Mouse (Mus musculus) lung, embryonic 14.5 days (tissue): Measurements from ENCODE around the gene Smim24. TPM values are rescaled to one million over a fixed set of nuclear protein-coding genes. Genes with fewer than 3 reads are reported as not detected.
A peak's percentile ranks its signal among the peaks of the same experiment; 100 is the strongest.

Source experiments
- ATAC-seq: fragments of 200-750 bp; cut with Nextera tagmentation; 2 replicates; pipeline ENCODE4 v1.8.0; 2017; ENCODE audit warnings: mild to moderate bottlenecking, moderate TSS enrichment, moderate library complexity; ENCODE audit not compliant: insufficient read depth
- DNase-seq: peaks from one replicate; pipeline ENCODE4 v3.0.0-alpha.2; 2015
- H3K27ac ChIP-seq: fragments of 300-500 bp; sonication (generic); 2 replicates; pipeline ENCODE4 v1.5.1; 2014; ENCODE audit warnings: low read depth, mild to moderate bottlenecking, moderate library complexity
- H3K27me3 ChIP-seq: fragments of 300-500 bp; sonication (generic); 2 replicates; pipeline ENCODE4 v1.6.1; 2014; ENCODE audit warnings: low read length, control low read depth; ENCODE audit not compliant: insufficient read depth
- H3K36me3 ChIP-seq: fragments of 300-500 bp; sonication (generic); 2 replicates; pipeline ENCODE4 v1.6.1; 2014; ENCODE audit warnings: control low read depth; ENCODE audit not compliant: insufficient read depth
- H3K4me1 ChIP-seq: fragments of 300-500 bp; sonication (generic); 2 replicates; pipeline ENCODE4 v1.6.1; 2014; ENCODE audit warnings: antibody characterized with exemption, control low read depth; ENCODE audit not compliant: insufficient read depth
- H3K4me2 ChIP-seq: fragments of 300-500 bp; sonication (generic); 2 replicates; pipeline ENCODE4 v1.6.1; 2014; ENCODE audit warnings: mild to moderate bottlenecking
- H3K4me3 ChIP-seq: fragments of 300-500 bp; sonication (generic); 2 replicates; pipeline ENCODE4 v1.5.1; 2014; ENCODE audit warnings: low read depth, low read length
- H3K9ac ChIP-seq: fragments of 300-500 bp; sonication (generic); 2 replicates; pipeline ENCODE4 v1.6.1; 2014
- H3K9me3 ChIP-seq: fragments of 300-500 bp; sonication (generic); 2 replicates; pipeline ENCODE4 v1.6.1; 2016; ENCODE audit warnings: low read depth, low read length, control low read depth
- CTCF ChIP-seq: IDR thresholded peaks from 2 replicates; pipeline ENCODE4 v1.5.1; 2016; ENCODE audit warnings: antibody characterized with exemption, low read depth
- WGBS: fragments of 180-500 bp; shearing (Covaris S2); extraction: QIAGEN DNeasy Blood & Tissue Kit; methylation state at CpG from one replicate; pipeline ENCODE4 v1.1.7; 2014; 5-methylcytosine and 5-hydroxymethylcytosine counted together
- polyA plus RNA-seq: library from polyadenylated mRNA; unstranded; fragments of >200 nt; fragmentation: Nextera tagmentation; extraction: Ambion mirVana; gene quantifications from 2 replicates; pipeline ENCODE4 v1.2.1, GENCODE M21; 2014

Gene Smim24
- polyA plus RNA-seq, 1 experiment from 2014 or later: 3.3 TPM

DNA sequence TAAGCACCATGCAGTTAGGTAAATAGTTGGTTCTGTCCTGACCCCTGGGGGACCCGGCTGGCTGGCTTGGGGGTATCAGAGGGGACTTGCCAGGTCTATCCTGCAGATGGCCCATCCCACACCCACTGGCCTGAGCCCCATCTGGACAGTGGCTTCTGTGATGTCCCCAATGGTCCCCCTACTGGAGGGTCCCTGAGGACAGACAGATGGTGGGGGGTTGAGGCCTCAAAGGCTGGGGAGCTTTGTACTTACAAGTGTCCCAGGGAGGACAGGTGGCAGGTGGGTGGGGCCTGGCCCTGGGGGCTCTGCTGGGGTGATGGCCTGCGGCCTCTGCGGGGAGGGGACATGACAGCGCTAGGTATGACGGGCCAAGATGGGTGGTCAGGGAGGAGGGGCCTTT, 6.4 kb downstream of the Smim24 start:
- Histone ChIP-seq H3K4me1 (peaks cover 24% of the 10 kb centered on the region), H3K27ac (no peak overlapping the region), H3K27me3 (no peaks in the 10 kb centered on the region), H3K4me2 (no peak overlapping the region), H3K36me3 (peaks cover 63% of the 10 kb centered on the region), H3K4me3 (no peak overlapping the region), H3K9me3 (no peaks in the 10 kb centered on the region), H3K9ac (no peak overlapping the region)
- ATAC-seq (no peak), DNase-seq (no peak)
- WGBS: 69% methylated on average over 5 of the region's 5 CpGs
- TF ChIP-seq CTCF: 0 out of 2 replicates have a peak, but pooled peaks have one; percentile 1

DNA sequence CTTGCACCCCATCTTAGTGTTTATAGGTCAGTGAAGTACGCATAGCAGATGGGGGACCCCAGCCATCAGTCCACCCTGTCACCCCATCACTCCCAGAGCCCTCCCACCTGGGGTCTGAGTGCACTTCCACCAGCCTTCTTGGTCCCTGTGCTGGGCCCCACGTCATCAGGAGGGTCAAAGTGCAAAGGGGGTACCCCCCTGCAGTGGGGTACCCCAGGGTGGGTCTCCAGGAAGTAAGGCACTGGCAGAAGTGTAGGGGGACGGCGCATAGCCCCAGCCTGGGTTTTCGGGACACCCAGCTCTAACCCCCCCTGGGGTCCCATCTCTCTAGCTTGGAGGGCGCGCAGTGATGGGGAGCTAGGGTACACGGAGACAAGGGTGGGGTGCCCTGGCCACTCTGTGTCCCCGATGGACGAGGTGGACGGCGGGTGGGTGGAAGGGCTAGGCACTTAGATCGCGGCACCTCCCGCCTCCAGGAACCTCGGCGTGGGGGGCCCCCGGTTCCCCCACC, 7.0 kb downstream of the Smim24 start:
- no peaks in the 10 kb centered on the region for H3K9me3 ChIP-seq
- DNase-seq (no peak), ATAC-seq (no peak)
- H3K4me2 ChIP-seq: no peak overlapping the region
- H3K27me3 ChIP-seq: no peaks in the 10 kb centered on the region
- H3K4me1 ChIP-seq: peaks cover 24% of the 10 kb centered on the region
- TF ChIP-seq CTCF: no peak
- H3K27ac ChIP-seq: no peak overlapping the region
- peaks cover 69% of the 10 kb centered on the region for H3K36me3 ChIP-seq
- no peak overlapping the region for H3K9ac ChIP-seq
- WGBS: 75% methylated on average over 18 of the region's 18 CpGs
- H3K4me3 ChIP-seq: no peak overlapping the region

GRCm38 (mm10) chr10:81400371-81401204, 7.7 kb downstream of the Smim24 start:
- Histone ChIP-seq H3K36me3 (peaks cover 76% of the 10 kb centered on the region), H3K4me1 (peaks cover 24% of the 10 kb centered on the region), H3K9ac (no peak overlapping the region)

GRCm38 (mm10) chr10:81401205-81401520, 8.3 kb downstream of the Smim24 start:
- no peak overlapping the region for H3K4me3 ChIP-seq

More at GRCm38 (mm10) chr10:81400371-81401204, 7.7 kb downstream of the Smim24 start:
- H3K9me3 ChIP-seq: no peaks in the 10 kb centered on the region
- H3K4me3 ChIP-seq: no peak overlapping the region
- H3K27ac ChIP-seq: peak overlapping the region; percentile 88; the same call in 1 of the 2 replicates
- 53% methylated on average over 22 of the region's 22 CpGs for WGBS
- no peaks in the 10 kb centered on the region for H3K27me3 ChIP-seq
- ATAC-seq: no peak
- TF ChIP-seq CTCF: no peak
- no peak for DNase-seq
- H3K4me2 ChIP-seq: no peak overlapping the region; the same call in 1 of the 2 replicates

GRCm38 (mm10) chr10:81401521-81402226, 8.8 kb downstream of the Smim24 start:
- peaks cover 82% of the 10 kb centered on the region for H3K36me3 ChIP-seq
- peak; percentile 24 for TF ChIP-seq CTCF
- WGBS: 5% methylated on average over 17 of the region's 18 CpGs
- peak overlapping the region; percentile 7; the same call in 1 of the 2 replicates for H3K9ac ChIP-seq
- no peaks in the 10 kb centered on the region for H3K9me3 ChIP-seq
- ATAC-seq (peak; percentile 85), DNase-seq (peak; percentile 93)
- H3K27me3 ChIP-seq: no peaks in the 10 kb centered on the region
- peak overlapping the region; percentile 10 for H3K4me3 ChIP-seq
- peaks cover 24% of the 10 kb centered on the region for H3K4me1 ChIP-seq
- peak overlapping the region; percentile 88 for H3K27ac ChIP-seq
- peak overlapping the region; percentile 46 for H3K4me2 ChIP-seq

More at GRCm38 (mm10) chr10:81401205-81401520, 8.3 kb downstream of the Smim24 start:
- no peak overlapping the region for H3K9ac ChIP-seq
- DNase-seq (peak; percentile 63), ATAC-seq (peak; percentile 4; the same call in 1 of the 2 replicates)
- 22% methylated on average over 10 of the region's 10 CpGs for WGBS
- H3K36me3 ChIP-seq: peaks cover 82% of the 10 kb centered on the region
- peak overlapping the region; percentile 46; the same call in 1 of the 2 replicates for H3K4me2 ChIP-seq
- peaks cover 24% of the 10 kb centered on the region for H3K4me1 ChIP-seq
- peak overlapping the region; percentile 88 for H3K27ac ChIP-seq
- no peak for TF ChIP-seq CTCF
- no peaks in the 10 kb centered on the region for H3K27me3 ChIP-seq
- H3K9me3 ChIP-seq: no peaks in the 10 kb centered on the region

DNA sequence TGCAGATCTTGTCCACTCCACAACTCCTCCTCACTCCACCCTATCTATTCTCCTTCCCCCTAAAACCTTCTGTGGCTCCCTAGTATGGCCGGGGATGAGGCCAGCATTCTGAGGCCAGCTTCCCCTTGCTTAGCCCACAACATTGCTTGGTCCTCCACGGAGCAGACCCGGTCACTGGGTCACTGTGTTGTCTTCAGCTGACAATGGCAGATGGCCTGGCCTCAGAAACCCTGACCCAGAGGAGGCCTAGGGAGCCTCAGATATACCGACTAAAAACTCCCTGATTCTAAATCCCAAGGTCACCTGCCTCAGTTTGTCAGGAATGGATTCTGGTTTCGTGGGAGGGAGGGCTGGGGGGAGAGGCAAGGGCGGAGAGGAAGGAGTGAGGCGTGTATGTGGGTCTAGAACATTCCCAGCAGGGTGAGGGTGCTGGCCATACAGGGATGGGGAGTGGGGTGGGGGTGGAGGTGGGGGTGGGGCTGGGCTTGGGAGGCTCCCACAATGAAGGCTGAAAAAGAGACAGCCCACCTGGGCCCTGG, 9.4 kb downstream of the Smim24 start:
- TF ChIP-seq CTCF: no peak
- H3K27ac ChIP-seq: peak overlapping the region; percentile 88
- ATAC-seq (peak; percentile 1), DNase-seq (no peak)
- peak overlapping the region; percentile 7; the same call in 1 of the 2 replicates for H3K9ac ChIP-seq
- H3K9me3 ChIP-seq: no peaks in the 10 kb centered on the region
- no peaks in the 10 kb centered on the region for H3K27me3 ChIP-seq
- H3K4me1 ChIP-seq: peaks cover 29% of the 10 kb centered on the region
- peak overlapping the region; percentile 10 for H3K4me3 ChIP-seq
- WGBS: 15% methylated on average over 7 of the region's 7 CpGs
- H3K36me3 ChIP-seq: peaks cover 84% of the 10 kb centered on the region
- peak overlapping the region; percentile 46 for H3K4me2 ChIP-seq

- peaks cover 41% of the 10 kb centered on the region for H3K4me1 ChIP-seq
- peaks cover 84% of the 10 kb centered on the region for H3K36me3 ChIP-seq
- peak overlapping the region; percentile 1; the same call in 1 of the 2 replicates for H3K9ac ChIP-seq
- H3K27me3 ChIP-seq: no peaks in the 10 kb centered on the region
- H3K27ac ChIP-seq: peak overlapping the region; percentile 88
- TF ChIP-seq CTCF: no peak
- DNase-seq (no peak), ATAC-seq (no peak)
- no peak overlapping the region for H3K4me3 ChIP-seq
- 60% methylated on average over 10 of the region's 10 CpGs for WGBS
- no peak overlapping the region for H3K4me2 ChIP-seq
- no peaks in the 10 kb centered on the region for H3K9me3 ChIP-seq
Measured at GRCm38 (mm10) chr10:81403511-81403910, 10.7 kb downstream of the Smim24 start.
